Mouse (Mus musculus) stomach, embryonic 16.5 days (tissue): ENCODE data around the gene Gm17660. TPM values are rescaled to one million over a fixed set of nuclear protein-coding genes. Genes with fewer than 3 reads are reported as not detected.

ENCODE experiments used
- microRNA-seq: library from miRNA; unstranded; fragments of <30 nt; microRNA quantifications from one replicate; pipeline ENCODE4, GENCODE M21; 2016
- polyA plus RNA-seq: library from polyadenylated mRNA; unstranded; fragments of >200 nt; fragmentation: Nextera tagmentation; extraction: Ambion mirVana; gene quantifications from 2 replicates; pipeline ENCODE4 v1.2.1, GENCODE M21; 2015

The Gm17660 gene
- polyA plus RNA-seq, 1 experiment from 2014 or later: 0.57 TPM

Small RNA genes lying within 50 kb of the gene (microRNA-seq; reads per million reads assigned to microRNA genes)
- 3.1 reads per million, percentile 17 among the genes with 10 or more reads in this experiment for gene Mir5619

Other genes starting within 250 kb of the Gm17660 start
- gene Klhl8, start 166.3 kb downstream of the Gm17660 start, polyA plus RNA-seq: 14.1 and 14.6 TPM in 2 replicates
- gene Hsd17b13, start 100.2 kb downstream of the Gm17660 start, polyA plus RNA-seq: 4.7 and 6.1 TPM in 2 replicates
- 7.0 and 7.8 TPM in 2 replicates for gene Hsd17b11, start 55.7 kb downstream of the Gm17660 start, polyA plus RNA-seq
- 55.9 and 61.7 TPM in 2 replicates for gene Nudt9, start 31.3 kb downstream of the Gm17660 start, polyA plus RNA-seq
- 380 and 388 TPM in 2 replicates for gene Sparcl1, start 36.1 kb upstream of the Gm17660 start, polyA plus RNA-seq
- not detected in 2 replicates for gene Dspp, start 93.1 kb upstream of the Gm17660 start, polyA plus RNA-seq
- gene Dmp1, start 125.0 kb upstream of the Gm17660 start, polyA plus RNA-seq: 0.79 and 1.1 TPM in 2 replicates
- 0.28 and 0.81 TPM in 2 replicates for gene Ibsp, start 221.6 kb upstream of the Gm17660 start, polyA plus RNA-seq
- not detected in 2 replicates for gene Mepe, start 247.7 kb upstream of the Gm17660 start, polyA plus RNA-seq